Mouse (Mus musculus) G1E (cell line): ENCODE data around the gene Adad2.

ENCODE experiments used
- CTCF ChIP-seq: IDR thresholded peaks from 2 replicates; pipeline ENCODE4 v1.5.1; 2012; ENCODE audit warnings: low read depth, low read length, inconsistent platforms, mixed read lengths
- GATA1 ChIP-seq: IDR thresholded peaks from 2 replicates; pipeline ENCODE4 v1.6.1; 2012; ENCODE audit warnings: borderline replicate concordance, low read length, inconsistent platforms, mixed read lengths
- GATA2 ChIP-seq: IDR thresholded peaks from 2 replicates; pipeline ENCODE4 v1.6.1; 2012; ENCODE audit warnings: low read depth, low read length, inconsistent platforms, borderline replicate concordance
- POLR2AphosphoS5 ChIP-seq: IDR thresholded peaks from 2 replicates; pipeline ENCODE4 v1.6.1; 2012; ENCODE audit warnings: low read depth, low read length, inconsistent platforms; ENCODE audit not compliant: insufficient replicate concordance
- TAL1 ChIP-seq: conservative IDR thresholded peaks from 2 replicates; pipeline ENCODE4 v1.6.1; 2012; ENCODE audit warnings: low read depth, low read length, inconsistent platforms, mixed read lengths

DNA sequence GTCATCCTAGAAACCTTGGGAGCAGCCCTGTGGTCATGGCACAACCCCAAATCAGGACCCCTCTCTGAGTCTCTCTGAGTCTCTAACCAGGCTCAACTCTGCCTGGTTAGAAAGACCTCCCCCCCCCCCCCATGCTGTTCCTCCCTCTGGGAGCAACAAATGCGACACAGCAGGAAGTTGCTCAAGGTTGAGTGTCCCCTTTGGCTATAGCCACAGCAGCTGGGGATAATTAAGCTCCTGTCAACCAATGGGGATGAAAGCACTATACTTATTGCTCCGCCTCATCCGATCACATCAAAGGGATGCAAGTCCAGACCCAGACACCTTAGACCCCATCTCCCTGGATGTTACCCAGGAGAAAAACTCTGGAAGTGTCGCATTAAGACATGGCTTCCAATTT is 10.0 kb downstream of the Adad2 start:
- TF ChIP-seq CTCF (no peak), GATA1 (no peak), GATA2 (no peak), TAL1 (no peak), POLR2AphosphoS5 (no peak)
